Mouse (Mus musculus): ENCODE data around the gene 4930486L24Rik. TPM values are rescaled to one million over a fixed set of nuclear protein-coding genes. Genes with fewer than 3 reads are reported as not detected.
"Not testable (repeated sequence)": the region's sequence is repeated elsewhere in the genome, so short reads cannot be mapped to it uniquely, and the experiment has no call there.

4930486L24Rik gene
- polyA plus RNA-seq (2012) = not detected in 2 replicates

GRCm38 (mm10) chr13:60864281-60864680 lies at the start of gene 4930486L24Rik:
Gene 4930486L24Rik, minus strand, starts transcription at chr13:60864475.
- H3K27me3 ChIP-seq (ENCODE audit: control insufficient read depth) = no peaks in the 10 kb centered on the region
- H3K4me3 ChIP-seq (replicated peaks) = no peak within 1 kb of the TSS
- no peaks in the 10 kb centered on the region for H3K4me1 ChIP-seq (ENCODE audit: control insufficient read depth)
- no peaks in the 10 kb centered on the region for H3K9me3 ChIP-seq (ENCODE audit: control insufficient read depth, low read length)
- no peaks in the 10 kb centered on the region for H3K36me3 ChIP-seq (ENCODE audit: control insufficient read depth)
- TF ChIP-seq GATA1 (IDR thresholded peaks at IDR 0.05; ENCODE audit: low read length) = no peak
- TF ChIP-seq TAL1 (IDR thresholded peaks at IDR 0.05; ENCODE audit: low read length) = no peak

- not testable (repeated sequence) for H3K36me3 ChIP-seq (ENCODE audit: control insufficient read depth); H3K27me3 ChIP-seq (ENCODE audit: control insufficient read depth); H3K9me3 ChIP-seq (ENCODE audit: control insufficient read depth, low read length); H3K4me3 ChIP-seq (replicated peaks); H3K4me1 ChIP-seq (ENCODE audit: control insufficient read depth)
Measured at GRCm38 (mm10) chr13:60904780-60905179, 40.5 kb upstream of the 4930486L24Rik start, which contains the start of gene Tpbpb. Gene Tpbpb, minus strand, starts transcription at chr13:60904880.

- no peak within 1 kb of the TSS for H3K4me3 ChIP-seq (replicated peaks)
- no peaks in the 10 kb centered on the region for H3K9me3 ChIP-seq (ENCODE audit: control insufficient read depth, low read length)
- H3K4me1 ChIP-seq (ENCODE audit: control insufficient read depth) = no peaks in the 10 kb centered on the region
- no peaks in the 10 kb centered on the region for H3K27me3 ChIP-seq (ENCODE audit: control insufficient read depth)
- TF ChIP-seq GATA1 (IDR thresholded peaks at IDR 0.05; ENCODE audit: low read length) (no peak), TAL1 (IDR thresholded peaks at IDR 0.05; ENCODE audit: low read length) (no peak)
- H3K36me3 ChIP-seq (ENCODE audit: control insufficient read depth) = no peaks in the 10 kb centered on the region
Measured at GRCm38 (mm10) chr13:60897328-60897727, 33.1 kb upstream of the 4930486L24Rik start, which contains the start of gene Ctla2b. Gene Ctla2b, minus strand, starts transcription at chr13:60897447.

DNA sequence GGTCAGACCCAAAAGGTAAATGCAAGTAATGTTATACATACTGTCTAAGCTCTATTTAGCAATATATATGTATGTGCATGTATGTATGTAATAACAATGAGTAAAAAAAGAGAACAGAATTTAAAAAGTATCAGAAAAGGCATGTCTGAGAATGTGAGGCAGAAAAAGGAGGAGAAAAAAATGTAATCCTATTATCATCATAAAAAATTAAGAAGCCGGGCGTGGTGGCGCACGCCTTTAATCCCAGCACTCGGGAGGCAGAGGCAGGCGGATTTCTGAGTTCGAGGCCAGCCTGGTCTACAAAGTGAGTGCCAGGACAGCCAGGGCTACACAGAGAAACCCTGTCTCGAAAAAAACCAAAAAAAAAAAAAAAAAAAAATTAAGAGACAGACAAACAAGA lies 32.5 kb upstream of the 4930486L24Rik start, which contains the start of gene Gm49392:
Gm49392 (minus strand) TSS at position 101 of the 400 bp plus-strand sequence.
- H3K27me3 ChIP-seq (ENCODE audit: control insufficient read depth); H3K9me3 ChIP-seq (ENCODE audit: control insufficient read depth, low read length); H3K4me1 ChIP-seq (ENCODE audit: control insufficient read depth); H3K4me3 ChIP-seq (replicated peaks); H3K36me3 ChIP-seq (ENCODE audit: control insufficient read depth): not testable (repeated sequence)

DNA sequence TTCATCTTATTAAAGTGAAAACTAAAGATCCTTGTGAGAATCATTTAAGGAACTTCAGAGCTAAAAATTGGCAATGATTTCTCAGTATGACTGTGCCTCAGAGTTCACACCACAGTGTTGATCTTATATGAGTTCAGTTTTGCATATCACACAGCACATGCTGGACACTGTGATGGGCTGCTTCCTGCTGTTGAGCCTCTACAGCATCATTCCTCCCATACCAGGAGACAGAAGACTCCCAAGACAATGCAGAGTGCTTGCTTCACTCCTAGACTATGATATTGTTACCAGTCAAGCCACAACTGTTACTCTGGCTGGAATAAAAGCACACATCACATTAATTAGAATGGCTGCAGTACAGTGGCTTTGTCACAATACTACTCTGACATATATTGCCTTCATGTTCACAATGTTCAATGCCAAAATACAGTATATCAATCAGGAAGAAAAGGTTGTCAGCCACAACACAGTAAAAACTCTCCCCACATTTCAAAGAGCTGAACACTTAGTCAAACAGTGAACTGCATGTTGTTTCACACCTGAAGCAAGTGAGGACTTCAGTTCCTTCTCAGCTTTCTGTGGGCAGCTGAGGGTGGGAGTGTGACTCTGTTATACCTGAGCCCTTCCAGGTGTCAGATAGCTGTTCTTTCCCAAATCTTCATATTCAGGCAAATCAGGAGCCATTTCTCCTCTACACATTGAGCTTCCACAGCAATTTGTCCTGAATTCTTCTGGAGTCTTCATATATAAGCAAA lies 31.3 kb upstream of the 4930486L24Rik start:
- TF ChIP-seq GATA1 (IDR thresholded peaks at IDR 0.05; ENCODE audit: low read length) = no peak
- TF ChIP-seq TAL1 (IDR thresholded peaks at IDR 0.05; ENCODE audit: low read length) = no peak
- Histone ChIP-seq H3K36me3 (ENCODE audit: control insufficient read depth) (no peaks in the 10 kb centered on the region), H3K27me3 (ENCODE audit: control insufficient read depth) (no peaks in the 10 kb centered on the region), H3K9me3 (ENCODE audit: control insufficient read depth, low read length) (no peaks in the 10 kb centered on the region), H3K4me3 (replicated peaks) (no peak overlapping the region), H3K4me1 (ENCODE audit: control insufficient read depth) (no peaks in the 10 kb centered on the region)

DNA sequence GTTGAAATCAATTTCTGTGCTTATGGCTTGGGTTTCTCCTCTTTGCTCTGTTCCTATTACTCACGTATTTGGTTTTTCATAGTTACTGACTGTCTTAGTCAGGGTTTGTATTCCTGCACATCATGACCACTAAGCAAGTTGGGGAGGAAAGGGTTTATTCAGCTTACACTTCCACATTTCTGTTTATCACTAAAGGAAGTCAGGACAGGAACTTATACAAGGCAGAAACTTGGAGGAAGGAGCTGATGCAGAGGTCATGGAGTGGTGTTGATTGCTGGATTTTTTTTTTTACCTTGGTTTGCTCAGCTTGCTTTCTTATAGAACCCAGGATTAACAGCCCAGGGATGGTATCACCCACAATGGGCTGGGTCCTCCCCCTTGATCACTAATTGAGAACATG lies 28.0 kb upstream of the 4930486L24Rik start:
- Histone ChIP-seq H3K4me3 (replicated peaks) (no peak overlapping the region), H3K4me1 (ENCODE audit: control insufficient read depth) (no peaks in the 10 kb centered on the region), H3K27me3 (ENCODE audit: control insufficient read depth) (no peaks in the 10 kb centered on the region), H3K9me3 (ENCODE audit: control insufficient read depth, low read length) (no peaks in the 10 kb centered on the region), H3K36me3 (ENCODE audit: control insufficient read depth) (no peaks in the 10 kb centered on the region)
- TF ChIP-seq TAL1 (IDR thresholded peaks at IDR 0.05; ENCODE audit: low read length) (no peak), GATA1 (IDR thresholded peaks at IDR 0.05; ENCODE audit: low read length) (no peak)

DNA sequence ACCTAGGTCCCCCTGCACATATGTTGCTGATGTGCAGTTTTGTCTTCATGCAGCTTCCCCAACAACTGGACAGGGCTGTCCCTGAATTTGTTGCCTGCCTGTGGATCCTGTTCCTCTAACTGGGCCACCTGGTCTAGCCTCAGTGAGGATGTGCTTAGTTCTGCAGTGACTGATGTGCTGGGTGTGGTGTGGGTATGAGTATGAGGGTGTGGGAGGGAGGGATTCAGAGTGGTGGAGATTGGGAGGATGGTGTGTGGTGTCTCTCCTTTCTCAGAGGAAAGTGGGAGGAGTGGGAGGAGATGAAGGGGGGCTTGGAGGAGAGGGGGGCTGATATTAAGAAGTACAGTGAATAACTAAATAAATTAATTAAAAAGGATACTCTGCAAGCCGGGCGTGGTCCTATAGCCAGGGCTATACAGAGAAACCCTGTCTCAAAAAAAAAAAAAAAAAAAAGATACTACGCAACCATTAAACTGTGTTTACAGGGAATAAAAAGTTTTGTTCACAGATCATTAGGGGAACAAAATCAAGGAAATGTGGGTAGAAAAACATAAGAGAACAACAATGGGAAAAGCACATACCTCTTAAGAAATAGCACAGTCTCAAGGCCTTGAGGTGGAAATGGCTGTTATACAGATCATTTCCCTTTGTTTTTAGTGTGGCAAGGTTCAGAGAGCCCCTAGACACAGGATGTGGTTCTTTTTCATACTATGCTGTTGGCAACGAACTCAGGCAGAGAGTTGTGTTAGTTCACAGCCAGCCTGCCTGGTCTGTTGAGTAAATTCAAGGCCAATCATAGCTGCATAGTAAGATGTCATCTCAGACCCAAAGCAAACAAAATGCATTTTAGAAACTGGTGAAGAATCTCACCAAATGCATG lies 15.8 kb downstream of the 4930486L24Rik start:
- no peak for TF ChIP-seq GATA1 (IDR thresholded peaks at IDR 0.05; ENCODE audit: low read length)
- TF ChIP-seq TAL1 (IDR thresholded peaks at IDR 0.05; ENCODE audit: low read length) = no peak
- H3K36me3 ChIP-seq (ENCODE audit: control insufficient read depth) = no peaks in the 10 kb centered on the region
- H3K4me1 ChIP-seq (ENCODE audit: control insufficient read depth) = no peaks in the 10 kb centered on the region
- no peak overlapping the region for H3K4me3 ChIP-seq (replicated peaks)
- H3K27me3 ChIP-seq (ENCODE audit: control insufficient read depth) = no peaks in the 10 kb centered on the region
- H3K9me3 ChIP-seq (ENCODE audit: control insufficient read depth, low read length) = no peaks in the 10 kb centered on the region

DNA sequence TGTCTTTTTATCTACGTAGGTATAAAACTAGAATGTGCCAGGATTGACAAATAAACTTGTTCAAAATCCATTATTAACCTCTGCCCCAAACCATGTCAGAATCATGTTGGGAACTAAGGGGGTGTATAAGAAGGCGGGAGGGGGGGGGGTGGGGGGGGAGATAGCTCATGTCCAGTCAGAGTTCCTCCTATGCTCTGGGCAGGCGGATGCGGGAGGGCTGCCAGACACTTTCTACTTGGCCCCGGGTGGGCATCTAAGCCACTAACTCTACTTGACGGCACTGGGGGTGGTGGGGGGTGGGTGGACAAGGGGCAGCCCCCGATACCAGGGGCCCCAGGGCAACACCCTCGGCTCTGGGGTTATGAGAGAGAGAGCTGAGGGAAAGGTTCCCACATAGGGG lies 21.1 kb downstream of the 4930486L24Rik start:
- Histone ChIP-seq H3K4me1 (ENCODE audit: control insufficient read depth) (no peaks in the 10 kb centered on the region), H3K36me3 (ENCODE audit: control insufficient read depth) (no peaks in the 10 kb centered on the region), H3K27me3 (ENCODE audit: control insufficient read depth) (no peaks in the 10 kb centered on the region), H3K9me3 (ENCODE audit: control insufficient read depth, low read length) (no peaks in the 10 kb centered on the region), H3K4me3 (replicated peaks) (no peak overlapping the region)
- no peak for TF ChIP-seq GATA1 (IDR thresholded peaks at IDR 0.05; ENCODE audit: low read length)
- TF ChIP-seq TAL1 (IDR thresholded peaks at IDR 0.05; ENCODE audit: low read length) = no peak

- Histone ChIP-seq H3K4me3 (replicated peaks) (no peak overlapping the region), H3K4me1 (ENCODE audit: control insufficient read depth) (no peaks in the 10 kb centered on the region), H3K9me3 (ENCODE audit: control insufficient read depth, low read length) (no peaks in the 10 kb centered on the region), H3K27me3 (ENCODE audit: control insufficient read depth) (no peaks in the 10 kb centered on the region), H3K36me3 (ENCODE audit: control insufficient read depth) (no peaks in the 10 kb centered on the region)
- TF ChIP-seq TAL1 (IDR thresholded peaks at IDR 0.05; ENCODE audit: low read length) = no peak
- no peak for TF ChIP-seq GATA1 (IDR thresholded peaks at IDR 0.05; ENCODE audit: low read length)
Measured at GRCm38 (mm10) chr13:60842703-60843102, 21.6 kb downstream of the 4930486L24Rik start.

All from erythroblast, embryonic 14.5 days (primary cell).